Comparison of ENCODE assay signal across 8 mouse cellular contexts in the genomic region with DNA sequence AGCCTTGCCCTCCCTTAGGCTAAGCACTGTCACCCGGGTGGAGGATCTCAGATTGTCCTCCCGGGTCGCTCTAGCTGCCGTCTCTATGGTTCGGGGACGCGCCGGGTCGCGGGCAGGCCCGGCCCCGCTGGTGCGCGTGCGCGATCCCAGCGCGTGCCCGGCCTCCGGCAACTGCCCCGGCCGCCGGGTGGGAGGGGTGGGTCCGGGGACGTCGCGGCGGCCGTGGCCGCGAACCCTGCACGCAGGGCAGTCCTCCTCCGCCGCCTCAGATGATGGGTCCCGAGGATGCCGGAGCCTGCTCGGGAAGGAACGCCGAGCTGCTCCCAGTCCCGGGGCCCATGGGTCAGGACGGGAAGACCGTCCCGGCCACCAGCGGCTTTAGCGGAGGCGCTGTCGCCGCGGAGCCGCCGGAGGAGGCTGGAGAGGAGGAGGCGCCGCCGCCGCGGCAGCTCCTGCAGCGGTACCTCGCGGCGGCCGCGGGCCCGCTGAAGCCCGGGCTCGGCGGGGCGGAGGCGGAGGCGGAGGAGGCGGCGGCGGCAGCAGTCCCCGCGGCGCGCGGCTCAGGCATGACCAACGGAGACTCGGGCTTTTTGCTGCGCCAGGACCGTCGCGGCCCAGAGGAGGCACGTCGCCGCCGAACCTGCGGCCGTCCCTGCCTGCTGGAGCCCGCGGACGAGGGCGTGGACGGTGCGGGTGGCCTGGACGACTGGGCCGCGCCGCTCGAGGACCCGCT. TPM values are rescaled to one million over a fixed set of nuclear protein-coding genes. Genes with fewer than 3 reads are reported as not detected.
DNase-seq lines count a peak whose midpoint lies in the region; ATAC-seq and TF ChIP-seq lines count a peak whose summit lies in the region.

A gene (plus strand): TSS at position 142 of the 733 bp plus-strand sequence.

- H3K27me3 ChIP-seq in C2C12 (ENCODE audit: control insufficient read depth, insufficient read depth, insufficient read length): peaks cover 23% of the 10 kb centered on the region
- no peaks in the 10 kb centered on the region for H3K27me3 ChIP-seq in erythroblast, embryonic 14.5 days (ENCODE audit: control insufficient read depth)
- H3K27me3 ChIP-seq in heart, embryonic 12.5 days (replicated peaks): no peaks in the 10 kb centered on the region
- no peaks in the 10 kb centered on the region for H3K27me3 ChIP-seq in kidney, postnatal 0 days (ENCODE audit: insufficient read depth, low read length)
- no peaks in the 10 kb centered on the region for H3K27me3 ChIP-seq in liver, embryonic 11.5 days (replicated peaks; ENCODE audit: control insufficient read depth, insufficient read depth, low read length)
- H3K27me3 ChIP-seq in stomach, embryonic 14.5 days (ENCODE audit: control insufficient read depth, insufficient read depth, low read length): no peaks in the 10 kb centered on the region

- peak; percentile 91 for ATAC-seq in heart, embryonic 12.5 days (ENCODE audit: insufficient number of reproducible peaks, low FRiP score)
- ATAC-seq in kidney, postnatal 0 days (replicated peaks; ENCODE audit: low FRiP score, low read depth): peak; percentile 89
- ATAC-seq in liver, embryonic 11.5 days (replicated peaks; ENCODE audit: low FRiP score): peak; percentile 93
- ATAC-seq in stomach, embryonic 14.5 days (ENCODE audit: insufficient number of reproducible peaks, insufficient read depth, low FRiP score, low read depth): peak; percentile 93

- peak; percentile 95 for DNase-seq in brain, embryonic 14.5 days (ENCODE audit: low read depth)
- peak; percentile 93 for DNase-seq in kidney, postnatal 0 days (ENCODE audit: low spot score)
- peak; percentile 88 for DNase-seq in liver, embryonic 11.5 days (ENCODE audit: low spot score)
- peak; percentile 88 for DNase-seq in naive thymus-derived CD4-positive, alpha-beta T cell, adult 2 months (ENCODE audit: low read depth)

- peak within 1 kb of the TSS; percentile 93 for H3K9ac ChIP-seq in heart, embryonic 12.5 days
- peak within 1 kb of the TSS; percentile 83 for H3K9ac ChIP-seq in kidney, postnatal 0 days (ENCODE audit: low read depth, low read length)
- H3K9ac ChIP-seq in liver, embryonic 11.5 days (ENCODE audit: low read depth, low read length): peak within 1 kb of the TSS; percentile 84
- H3K9ac ChIP-seq in stomach, embryonic 14.5 days (replicated peaks; ENCODE audit: low read depth, low read length): peak within 1 kb of the TSS; percentile 77

- no peaks in the 10 kb centered on the region for H3K79me2 ChIP-seq in C2C12 (ENCODE audit: control insufficient read depth, insufficient read depth)

- H3K4me2 ChIP-seq in heart, embryonic 12.5 days: peak within 1 kb of the TSS; percentile 85
- peak within 1 kb of the TSS; percentile 68 for H3K4me2 ChIP-seq in kidney, postnatal 0 days (ENCODE audit: low read length)
- H3K4me2 ChIP-seq in liver, embryonic 11.5 days: peak within 1 kb of the TSS; percentile 90
- peak within 1 kb of the TSS; percentile 50 for H3K4me2 ChIP-seq in stomach, embryonic 14.5 days (replicated peaks; ENCODE audit: low read depth, low read length)

- TF ChIP-seq POLR2A in brain, embryonic 14.5 days (IDR thresholded peaks at IDR 0.05; ENCODE audit: borderline replicate concordance, extremely low read depth, insufficient read depth, insufficient read length, poor library complexity, severe bottlenecking): peak; percentile 84

- H3K4me3 ChIP-seq in C2C12 (ENCODE audit: insufficient read depth, poor library complexity, severe bottlenecking): peak within 1 kb of the TSS; percentile 38
- H3K4me3 ChIP-seq in erythroblast, embryonic 14.5 days (replicated peaks): peak within 1 kb of the TSS; percentile 97
- H3K4me3 ChIP-seq in heart, embryonic 12.5 days: peak within 1 kb of the TSS; percentile 97
- H3K4me3 ChIP-seq in kidney, postnatal 0 days (replicated peaks; ENCODE audit: low read depth, low read length): peak within 1 kb of the TSS; percentile 78
- H3K4me3 ChIP-seq in liver, embryonic 11.5 days (ENCODE audit: low read depth, low read length): peak within 1 kb of the TSS; percentile 68
- peak within 1 kb of the TSS; percentile 78 for H3K4me3 ChIP-seq in stomach, embryonic 14.5 days (ENCODE audit: low read depth, low read length)

- H3K79me3 ChIP-seq in C2C12 (ENCODE audit: low read depth): no peaks in the 10 kb centered on the region

- H3ac ChIP-seq in C2C12 (ENCODE audit: control insufficient read depth, insufficient read length, low read depth): peak within 1 kb of the TSS; percentile 39

- H3K4me1 ChIP-seq in erythroblast, embryonic 14.5 days (ENCODE audit: control insufficient read depth): peaks cover 37% of the 10 kb centered on the region
- H3K4me1 ChIP-seq in heart, embryonic 12.5 days (replicated peaks): no peaks in the 10 kb centered on the region
- no peaks in the 10 kb centered on the region; the same call in 1 of the 2 replicates for H3K4me1 ChIP-seq in kidney, postnatal 0 days (replicated peaks; ENCODE audit: insufficient read depth, low read length)
- H3K4me1 ChIP-seq in liver, embryonic 11.5 days (replicated peaks; ENCODE audit: control insufficient read depth, insufficient read depth, low read length): peaks cover 5% of the 10 kb centered on the region
- no peaks in the 10 kb centered on the region for H3K4me1 ChIP-seq in stomach, embryonic 14.5 days (ENCODE audit: control insufficient read depth, insufficient read depth, low read length)

- H3K36me3 ChIP-seq in C2C12 (ENCODE audit: control insufficient read depth, insufficient read depth): no peaks in the 10 kb centered on the region
- H3K36me3 ChIP-seq in erythroblast, embryonic 14.5 days (ENCODE audit: control insufficient read depth): peaks cover 10% of the 10 kb centered on the region
- H3K36me3 ChIP-seq in heart, embryonic 12.5 days: peaks cover under 1% of the 10 kb centered on the region; the same call in 1 of the 2 replicates
- no peaks in the 10 kb centered on the region for H3K36me3 ChIP-seq in kidney, postnatal 0 days (ENCODE audit: insufficient read depth, low read length)
- H3K36me3 ChIP-seq in liver, embryonic 11.5 days (ENCODE audit: control insufficient read depth, insufficient read depth, low read length): no peaks in the 10 kb centered on the region
- no peaks in the 10 kb centered on the region for H3K36me3 ChIP-seq in stomach, embryonic 14.5 days (ENCODE audit: control insufficient read depth, insufficient read depth, low read length)

- no peak for TF ChIP-seq CTCF in C2C12 (IDR thresholded peaks at IDR 0.05; ENCODE audit: control insufficient read depth, insufficient read depth, insufficient read length)
- TF ChIP-seq CTCF in brain, embryonic 14.5 days (IDR thresholded peaks at IDR 0.05; ENCODE audit: borderline replicate concordance, extremely low read depth, insufficient read depth, insufficient read length): no peak
- no peak for TF ChIP-seq CTCF in kidney, postnatal 0 days (IDR thresholded peaks at IDR 0.05; ENCODE audit: low read depth)

- H3K9me3 ChIP-seq in erythroblast, embryonic 14.5 days (ENCODE audit: control insufficient read depth, low read length): no peaks in the 10 kb centered on the region
- 0 out of 2 replicates have a peak, but pooled peaks cover under 1% of the 10 kb centered on the region for H3K9me3 ChIP-seq in heart, embryonic 12.5 days (replicated peaks)
- no peaks in the 10 kb centered on the region for H3K9me3 ChIP-seq in kidney, postnatal 0 days (replicated peaks; ENCODE audit: low read length)
- H3K9me3 ChIP-seq in liver, embryonic 11.5 days (ENCODE audit: control insufficient read depth, low read length): no peaks in the 10 kb centered on the region
- H3K9me3 ChIP-seq in stomach, embryonic 14.5 days (ENCODE audit: control insufficient read depth, low read depth, low read length): no peaks in the 10 kb centered on the region

- WGBS in heart, embryonic 12.5 days: under 1% methylated on average over 87 of the region's 101 CpGs
- WGBS in kidney, postnatal 0 days: under 1% methylated on average over 70 of the region's 101 CpGs
- whole genome bisulfite sequencing in liver, embryonic 11.5 days: under 1% methylated on average over 85 of the region's 101 CpGs
- under 1% methylated on average over 93 of the region's 101 CpGs for WGBS in stomach, embryonic 14.5 days

- H3K27ac ChIP-seq in heart, embryonic 12.5 days (ENCODE audit: poor library complexity, severe bottlenecking): peak within 1 kb of the TSS; percentile 89
- peak within 1 kb of the TSS; percentile 92 for H3K27ac ChIP-seq in kidney, postnatal 0 days
- H3K27ac ChIP-seq in liver, embryonic 11.5 days (ENCODE audit: low read depth, low read length): peak within 1 kb of the TSS; percentile 80
- H3K27ac ChIP-seq in stomach, embryonic 14.5 days (ENCODE audit: low read length): peak within 1 kb of the TSS; percentile 73

TF ChIP-seq in C2C12, 6 proteins besides CTCF, POLR2A, EP300 and RAD21:
- TF ChIP-seq USF1 (IDR thresholded peaks at IDR 0.05; ENCODE audit: low read depth): no peak
- TF ChIP-seq MAX (IDR thresholded peaks at IDR 0.05): no peak
- TF ChIP-seq MYOG (IDR thresholded peaks at IDR 0.05; ENCODE audit: control insufficient read depth, extremely low read depth, insufficient read length): no peak
- TF ChIP-seq FOSL1 (IDR thresholded peaks at IDR 0.05; ENCODE audit: insufficient read depth, low read length, poor library complexity, severe bottlenecking): no peak
- no peak for TF ChIP-seq MYOD1 (IDR thresholded peaks at IDR 0.05; ENCODE audit: control insufficient read depth, insufficient read length, low read depth)
- no peak for TF ChIP-seq CEBPB (IDR thresholded peaks at IDR 0.05; ENCODE audit: low read depth)

RNA-seq across cellular contexts. Expression of the gene that starts here (rescaled TPM):
- polyA plus RNA-seq in C2C12 (2012; fragmentation: generic; extraction: Trizol): 0.13 TPM
- polyA plus RNA-seq in brain, embryonic 14.5 days (2012; rRNA removed): 10.1 and 12.1 TPM in 2 replicates
- 0.25 and 0.32 TPM in 2 replicates for polyA plus RNA-seq in erythroblast, embryonic 14.5 days (2012)
- polyA plus RNA-seq in heart, embryonic 12.5 days (2016; fragmentation: Nextera tagmentation; extraction: Ambion mirVana): 2.3 and 3.1 TPM in 2 replicates
- 3.0 and 3.3 TPM in 2 replicates for polyA plus RNA-seq in kidney, postnatal 0 days (2015; fragmentation: Nextera tagmentation; extraction: Ambion mirVana)
- polyA plus RNA-seq in liver, embryonic 11.5 days (2014; fragmentation: Nextera tagmentation; extraction: Ambion mirVana): 1.9 and 2.4 TPM in 2 replicates
- polyA plus RNA-seq in stomach, embryonic 14.5 days (2014; fragmentation: Nextera tagmentation; extraction: Ambion mirVana): 3.0 and 3.5 TPM in 2 replicates

Comparison
In these comparisons a context has a peak if more than half of its experiments do, and no peak if none do; other contexts are left out.
1. Peak in every context shown above with its lines: DNase-seq, ATAC-seq, H3K4me3 ChIP-seq and H3K27ac ChIP-seq.
2. H3K4me3 ChIP-seq: peak in every context shown above with its lines; median percentile 97 in erythroblast, embryonic 14.5 days; 97 in heart, embryonic 12.5 days; 78 in kidney, postnatal 0 days; 78 in stomach, embryonic 14.5 days; 68 in liver, embryonic 11.5 days; 38 in C2C12.